Mouse (Mus musculus) megakaryocyte, adult 5-6 weeks (primary cell): ENCODE measurements around the gene Cntn4. TPM values are rescaled to one million over a fixed set of nuclear protein-coding genes. Genes with fewer than 3 reads are reported as not detected.

Experiments
- ATAC-seq: 2 replicates; pipeline ENCODE4 v1.8.0; 2016; ENCODE audit warnings: mild to moderate bottlenecking, inconsistent platforms; ENCODE audit not compliant: poor library complexity, severe bottlenecking
- total RNA-seq, 2 experiments: library from RNA; stranded (forward) in 1 of 2; stranded (reverse) in 1 of 2; fragments of 153-499, 151-499 nt in 1 of 2; fragments of 221-1000, 200-1000 nt in 1 of 2; gene quantifications; 2 replicates each; pipeline versions ENCODE4 v1.2.3 to v1.2.4; 2015 to 2017

The Cntn4 gene
- total RNA-seq, 2 experiments from 2014 or later: not detected

DNA sequence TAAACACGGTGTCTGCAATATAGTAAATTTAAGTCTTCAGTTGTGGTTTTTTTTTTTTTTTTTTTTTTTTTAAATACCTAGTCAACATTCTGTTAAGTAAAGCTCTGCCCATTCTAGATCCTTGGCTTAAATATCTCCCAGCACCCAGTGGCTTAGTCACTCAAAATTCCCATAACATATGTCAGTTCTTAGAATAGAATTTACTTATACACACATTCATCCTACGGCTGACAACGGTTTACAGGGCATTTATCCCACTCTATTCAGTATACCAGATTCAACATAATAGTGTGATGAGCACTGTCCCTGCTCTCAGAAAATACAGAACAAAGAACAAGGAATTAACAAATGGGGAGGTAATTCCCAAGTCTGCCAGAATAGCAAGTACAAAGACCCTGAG is 939.6 kb downstream of the Cntn4 start:
- ATAC-seq: no peak

GRCm38 (mm10) chr6:106621188-106621749 is 943.8 kb downstream of the Cntn4 start:
- no peak for ATAC-seq

DNA sequence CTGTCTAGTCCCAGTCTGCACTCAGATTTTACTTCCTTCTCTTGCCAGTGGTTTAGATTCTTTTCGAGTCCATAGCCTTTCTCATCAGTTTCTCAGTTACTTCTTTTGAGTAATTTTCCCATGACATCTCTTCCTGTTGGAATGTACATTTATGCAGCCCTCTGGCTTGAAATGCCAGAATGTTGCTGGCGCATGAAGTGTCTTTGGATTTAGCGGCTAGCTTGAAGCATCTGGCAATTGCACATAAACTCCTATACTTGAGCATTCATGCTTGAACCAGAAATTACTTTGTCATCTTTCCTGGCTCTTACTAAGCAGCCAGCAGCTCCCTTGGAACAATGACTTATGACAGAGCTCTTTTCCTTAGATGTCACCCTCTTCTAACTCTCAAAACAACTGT is 965.6 kb downstream of the Cntn4 start:
- no peak for ATAC-seq

DNA sequence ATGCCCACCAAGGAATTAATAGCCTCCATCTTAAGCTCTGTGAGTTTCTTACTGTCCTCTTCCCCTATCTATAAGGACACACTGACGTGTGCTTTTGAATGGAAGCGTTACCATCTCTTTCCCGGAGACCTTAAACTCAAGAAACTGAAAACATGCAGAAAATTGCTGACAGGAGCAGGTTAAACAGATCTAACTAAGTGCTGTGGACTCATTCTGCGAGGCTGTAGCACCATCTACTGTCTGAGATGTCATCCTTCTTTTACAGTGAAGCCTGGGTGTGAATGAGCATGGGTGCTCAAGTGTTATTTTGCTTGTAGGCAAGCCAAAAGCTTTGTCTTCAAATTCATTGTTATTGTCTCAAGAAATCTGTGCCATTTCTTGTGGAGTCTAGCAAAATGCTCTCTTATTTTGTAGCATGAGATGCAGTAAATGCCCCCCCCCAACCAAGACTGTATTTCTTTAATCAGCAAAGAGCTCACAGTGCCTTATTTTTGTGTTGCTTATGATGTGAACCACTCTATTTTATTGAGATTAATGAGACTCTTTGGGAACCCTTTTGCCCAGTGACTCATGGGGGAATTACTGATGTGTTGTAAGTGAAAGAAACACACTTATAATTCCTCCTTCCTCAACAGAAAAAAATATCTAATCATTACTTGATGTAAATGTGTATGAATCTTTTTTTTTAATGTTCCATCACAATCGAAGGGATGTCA is 968.2 kb downstream of the Cntn4 start:
- ATAC-seq: no peak

GRCm38 (mm10) chr6:106646945-106647344 is 969.5 kb downstream of the Cntn4 start:
- no peak for ATAC-seq

DNA sequence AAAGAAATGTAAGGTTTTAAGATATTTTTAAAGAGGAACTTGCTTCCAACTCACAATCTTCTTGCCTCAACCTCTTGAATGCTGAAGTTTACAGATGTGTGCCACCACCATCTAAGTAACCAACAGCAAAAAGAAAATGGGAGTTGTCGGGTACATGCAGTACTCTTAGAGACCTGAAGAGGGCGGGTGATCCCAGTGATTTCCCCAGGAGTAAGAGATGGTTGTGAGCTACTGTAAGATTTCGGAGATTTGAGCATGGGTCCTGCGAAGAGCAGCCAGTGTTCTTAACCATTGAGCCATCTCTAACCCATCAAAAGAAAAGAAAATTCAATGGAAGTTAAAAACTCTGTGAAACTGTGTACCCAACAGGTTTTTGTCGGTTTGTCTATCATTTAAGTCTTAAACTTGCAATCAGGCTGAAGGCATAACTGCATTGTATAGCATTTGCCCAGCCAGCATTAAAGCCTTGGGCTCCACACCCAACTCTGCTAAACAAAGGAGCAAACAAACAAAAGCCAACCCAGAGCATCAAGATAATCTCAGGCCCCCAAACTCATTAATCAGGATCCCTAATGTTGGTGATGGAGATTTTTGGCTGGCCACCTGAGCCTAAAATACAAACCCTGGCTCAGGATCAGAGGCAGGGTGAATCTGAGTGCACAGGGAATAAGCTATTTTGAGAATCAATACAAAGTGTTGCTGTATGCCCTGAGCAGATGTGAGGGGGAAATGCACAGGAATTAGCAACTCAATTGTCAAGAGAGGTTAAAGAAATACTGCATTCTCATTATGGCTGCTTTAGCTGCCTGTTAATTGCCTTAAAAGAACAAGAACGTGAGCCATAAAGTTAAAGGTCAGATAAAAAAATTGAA is 986.6 kb downstream of the Cntn4 start:
- ATAC-seq: peak; percentile 91

- no peak for ATAC-seq
These were observed 998.1 kb downstream of the Cntn4 start for GRCm38 (mm10) chr6:106675581-106675980.

DNA sequence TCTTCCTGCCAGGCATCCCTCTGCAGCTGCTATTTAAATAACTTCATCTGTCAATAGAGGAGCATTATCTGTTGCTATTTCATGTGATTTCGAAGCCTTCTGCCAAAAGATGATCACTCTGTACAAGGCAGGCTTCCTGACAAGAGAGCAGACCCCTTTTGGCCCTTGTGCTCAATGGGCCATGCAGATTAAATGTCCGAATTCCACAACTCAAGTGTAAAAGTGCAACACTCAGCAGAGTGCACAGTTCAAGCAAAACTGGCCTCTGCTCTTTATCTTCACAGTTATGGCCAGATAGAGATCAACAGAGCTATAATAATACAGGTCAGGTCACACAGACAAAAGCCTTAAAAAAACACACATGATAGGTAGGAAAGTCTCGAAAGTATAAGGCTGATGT is 1024.5 kb downstream of the Cntn4 start:
- no peak for ATAC-seq

DNA sequence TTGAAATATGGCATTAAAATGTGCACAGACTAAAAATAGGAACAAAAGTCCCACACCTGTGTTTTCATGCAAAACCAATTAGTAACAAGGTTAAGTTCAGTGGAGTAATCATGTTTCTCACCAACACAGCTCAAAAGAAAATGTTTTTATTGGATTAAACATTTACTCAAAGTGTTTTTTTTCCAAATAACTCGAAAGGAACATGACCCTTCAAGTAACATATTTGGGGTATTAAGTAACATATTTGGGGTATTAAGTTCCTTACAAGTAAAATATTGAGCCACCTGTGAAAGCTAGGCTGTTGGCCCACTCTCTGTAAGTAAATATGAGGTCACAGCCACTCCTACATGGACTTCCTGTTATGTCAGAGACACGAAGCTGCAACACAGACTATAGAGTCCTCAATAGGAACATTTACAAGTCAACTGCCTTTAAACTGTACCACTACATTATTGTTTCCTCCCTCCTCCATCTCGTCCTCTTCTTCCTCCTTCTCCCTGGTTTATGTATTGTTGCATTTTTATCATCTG is 1028.1 kb downstream of the Cntn4 start:
- ATAC-seq: peak; percentile 59; the same call in 1 of the 2 replicates

DNA sequence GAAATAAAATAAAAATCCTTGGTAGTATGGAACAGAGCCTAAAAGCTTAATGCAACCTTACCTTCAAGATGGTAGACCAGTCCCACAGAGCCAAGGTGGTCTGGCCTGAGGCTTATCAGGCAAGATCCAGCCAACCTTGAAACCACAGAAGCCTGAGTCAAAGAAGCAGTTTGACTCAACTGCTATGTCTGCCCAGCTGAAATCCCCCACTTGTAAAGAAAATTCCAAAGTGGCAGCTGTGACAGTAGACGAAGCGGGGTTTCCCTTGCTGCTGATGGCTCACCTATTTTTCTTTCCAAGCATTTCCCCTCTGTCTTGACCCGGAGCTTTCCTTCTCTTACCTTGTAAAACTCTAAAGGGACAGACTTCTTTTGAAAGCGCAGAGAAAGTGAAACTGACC is 1048.2 kb downstream of the Cntn4 start:
- ATAC-seq: no peak

DNA sequence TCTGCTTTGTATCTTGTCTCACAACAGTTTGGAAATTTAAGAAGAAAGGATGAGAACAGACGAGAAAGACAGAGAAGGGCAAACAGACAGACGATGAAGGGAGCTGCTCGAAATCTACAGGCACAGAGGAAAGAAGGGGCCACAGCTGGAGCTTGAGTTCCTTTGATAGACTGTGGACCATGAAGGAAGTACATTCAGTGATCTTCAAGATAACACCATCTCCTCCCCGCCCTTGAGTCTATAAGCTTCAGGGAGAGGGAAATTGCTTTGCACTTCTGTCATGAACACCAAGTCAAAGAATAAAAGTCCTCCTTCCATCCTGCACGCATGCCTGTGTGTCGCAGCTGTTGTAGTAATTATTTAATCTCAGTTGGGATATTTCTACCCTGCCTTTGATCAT is 1048.6 kb downstream of the Cntn4 start:
- ATAC-seq: peak; percentile 56

DNA sequence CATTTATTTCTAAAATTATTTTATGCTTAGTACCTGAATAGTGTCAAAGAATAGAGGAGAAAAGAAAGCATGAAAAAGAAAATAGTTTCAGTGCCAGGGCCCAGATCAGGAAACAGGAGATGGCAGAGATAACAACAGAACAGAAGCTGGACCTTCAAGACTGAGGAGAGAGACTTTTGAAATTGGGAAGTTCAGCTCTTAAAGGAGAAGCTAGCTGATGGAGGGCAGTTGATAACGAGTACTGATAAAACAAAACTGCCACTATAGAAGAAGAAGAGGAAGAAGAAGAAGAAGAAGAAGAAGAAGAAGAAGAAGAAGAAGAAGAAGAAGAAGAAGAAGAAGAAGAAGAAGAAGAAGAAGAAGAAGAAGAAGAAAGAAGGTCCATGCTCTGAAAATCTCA is 1050.2 kb downstream of the Cntn4 start:
- ATAC-seq: no peak

DNA sequence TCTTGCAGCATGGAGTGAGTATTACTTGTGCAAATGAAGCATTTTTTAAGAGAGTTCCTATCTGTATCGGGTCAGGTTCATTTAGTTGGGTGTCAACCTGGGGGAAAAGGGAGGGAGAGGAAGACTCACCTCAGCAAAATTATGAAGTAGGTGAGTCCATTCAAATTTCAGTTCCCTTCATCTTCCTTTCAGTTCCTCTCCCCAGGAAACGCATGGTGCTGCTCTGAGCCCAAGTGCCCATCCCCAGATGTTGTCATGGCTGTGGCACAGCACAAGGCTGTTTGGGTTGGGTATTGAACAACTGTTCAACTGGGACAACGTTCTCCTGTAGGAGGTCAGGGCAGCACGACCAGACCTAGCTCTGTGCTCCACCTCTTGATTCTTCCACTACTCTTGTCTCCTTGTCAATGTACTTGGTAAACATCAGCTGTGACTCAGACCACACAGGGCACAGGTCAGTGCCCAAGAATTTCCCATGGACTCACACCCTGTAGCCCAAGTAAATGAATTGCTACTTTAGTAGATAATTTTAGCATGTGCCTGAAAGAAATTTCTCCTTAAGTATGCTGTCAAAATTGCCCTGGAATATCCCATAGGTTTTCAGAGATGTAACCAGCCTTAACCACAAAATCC is 1052.3 kb downstream of the Cntn4 start:
- no peak for ATAC-seq

DNA sequence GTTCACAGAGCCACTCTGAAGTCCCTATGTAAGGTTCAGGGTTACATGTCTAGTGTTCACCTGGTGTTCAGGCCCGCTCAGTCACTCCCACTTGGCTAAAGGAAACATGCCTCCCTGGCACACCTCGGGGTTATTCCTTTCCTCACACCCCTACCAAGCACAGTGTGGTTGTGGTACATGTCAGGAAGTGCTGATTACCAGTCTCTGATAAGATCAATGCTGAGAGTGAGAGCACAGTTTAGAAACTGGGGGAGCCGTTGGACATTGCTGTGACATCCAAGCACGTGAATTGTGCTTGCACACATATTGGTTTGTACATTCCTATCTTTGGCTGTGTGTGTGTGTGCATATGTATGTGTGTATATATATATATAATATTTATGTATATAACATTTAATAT is 1055.1 kb downstream of the Cntn4 start:
- ATAC-seq: peak; percentile 66

DNA sequence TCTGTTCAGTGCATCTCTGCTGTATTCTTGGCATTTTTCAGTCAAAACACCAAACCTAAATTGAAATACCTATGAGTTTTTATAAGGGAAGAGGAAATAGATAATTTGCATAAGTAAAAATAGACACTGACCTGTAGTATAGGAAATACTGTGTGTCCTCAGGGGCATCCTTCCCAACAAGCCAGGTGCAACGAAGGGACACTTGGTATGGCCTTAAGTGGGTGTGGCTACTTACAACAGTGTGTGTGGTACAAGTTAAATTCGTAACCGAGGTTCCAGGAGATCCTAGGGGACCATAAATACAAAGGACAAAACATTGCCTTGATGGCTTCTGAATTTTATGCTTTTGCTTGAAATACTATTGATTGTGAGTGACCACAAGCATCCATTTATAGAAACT is 1060.8 kb downstream of the Cntn4 start:
- no peak for ATAC-seq

- ATAC-seq: no peak
These were observed 1062.9 kb downstream of the Cntn4 start for GRCm38 (mm10) chr6:106740244-106740825.

DNA sequence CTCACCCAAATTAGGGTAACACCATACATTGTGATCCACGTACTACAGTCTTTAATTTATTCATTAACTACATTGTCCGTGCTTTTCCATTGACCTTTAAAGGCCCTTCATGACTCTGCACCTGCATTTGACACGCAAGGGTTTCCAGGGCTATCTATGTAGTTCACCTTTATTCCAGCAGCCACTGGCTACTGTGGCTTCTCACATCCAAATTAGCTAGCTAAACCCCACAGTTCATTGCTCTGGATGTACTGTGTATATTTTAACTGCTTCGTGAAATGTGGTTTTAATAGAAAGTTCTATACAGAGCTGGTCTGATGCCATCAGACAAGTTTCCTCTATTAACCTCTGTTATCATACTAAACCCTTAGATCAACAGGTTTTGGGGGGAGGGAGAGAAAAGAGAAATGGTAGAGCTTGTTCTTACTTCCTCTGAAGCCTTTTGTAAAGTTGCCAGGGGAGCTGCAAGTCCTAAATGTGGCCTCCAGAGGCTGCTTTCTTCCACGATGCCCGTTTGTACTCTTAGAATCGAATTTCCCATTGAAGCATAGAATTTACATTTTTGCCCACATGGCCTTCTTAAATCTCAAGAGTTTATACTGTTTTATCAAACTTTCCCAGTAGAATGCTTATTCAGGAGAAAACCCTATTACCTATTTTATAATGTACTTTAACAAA is 1066.2 kb downstream of the Cntn4 start:
- ATAC-seq: peak; percentile 44; the same call in 1 of the 2 replicates

DNA sequence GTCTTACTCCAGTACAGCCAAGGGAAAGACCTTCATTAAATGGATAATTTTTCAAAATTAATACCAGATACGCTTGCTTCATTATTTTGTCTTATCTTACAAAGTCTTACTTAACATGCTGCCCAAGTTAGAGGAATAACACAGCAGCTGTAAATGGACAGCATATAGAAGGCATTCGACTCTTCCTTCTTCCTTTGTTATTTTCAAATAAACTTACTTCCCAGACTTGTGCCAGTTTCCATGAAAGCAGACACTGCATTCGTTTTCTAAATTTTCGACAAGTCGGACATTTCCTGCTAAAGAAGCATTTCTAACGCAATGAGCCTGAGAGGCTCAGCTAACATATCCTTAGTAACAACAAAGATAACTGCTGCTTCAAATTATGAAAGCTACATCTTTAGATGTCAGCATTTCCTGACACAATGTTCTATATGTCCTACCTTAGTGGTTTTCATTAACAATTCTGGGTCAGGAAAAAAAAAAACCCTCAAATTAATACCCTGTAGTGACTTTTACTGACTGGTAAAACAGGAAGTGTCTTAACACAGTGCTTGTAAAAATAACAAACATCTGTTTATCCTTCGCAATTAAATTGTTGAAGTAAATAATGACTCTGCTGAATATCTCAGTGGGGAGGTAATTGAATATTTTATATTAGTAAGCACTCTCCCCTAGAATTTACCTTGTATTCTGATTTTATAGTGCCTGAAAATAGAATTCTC is 1068.4 kb downstream of the Cntn4 start:
- ATAC-seq: no peak

DNA sequence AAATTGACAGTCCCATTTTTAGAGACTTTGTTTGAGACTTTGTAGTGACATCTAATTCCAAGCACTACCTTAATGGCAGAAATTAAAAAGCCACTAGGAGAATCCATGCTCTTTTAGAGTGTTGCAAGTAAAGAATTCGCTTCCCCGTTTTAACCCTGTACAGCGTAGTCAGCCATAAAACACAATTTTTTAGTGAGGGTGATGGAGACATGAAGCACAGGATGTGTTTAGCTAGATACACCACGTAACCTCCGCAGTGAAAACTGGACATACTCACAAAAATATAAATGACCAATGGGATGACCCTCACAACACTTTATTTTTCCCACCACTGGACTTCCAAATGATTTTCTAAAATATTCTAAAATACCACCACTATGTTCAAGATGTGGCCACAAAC is 1069.8 kb downstream of the Cntn4 start:
- no peak for ATAC-seq
